8 mouse cellular contexts compared by ENCODE assay signal in genomic region chr4:63409317-63409907, GRCm38 (mm10). TPM values are rescaled to one million over a fixed set of nuclear protein-coding genes. Genes with fewer than 3 reads are reported as not detected.
DNase-seq lines count a peak whose midpoint lies in the region; ATAC-seq lines count a peak whose summit lies in the region.

No protein-coding gene starts in this region.

- no peaks in the 10 kb centered on the region for H3K36me3 ChIP-seq in erythroblast, embryonic 14.5 days (ENCODE audit: control insufficient read depth)
- no peaks in the 10 kb centered on the region for H3K36me3 ChIP-seq in heart, embryonic 12.5 days
- H3K36me3 ChIP-seq in limb, embryonic 13.5 days: no peaks in the 10 kb centered on the region

- ATAC-seq in erythroblast, adult 5-6 weeks (replicated peaks; ENCODE audit: low FRiP score, poor library complexity, severe bottlenecking): no peak
- no peak for ATAC-seq in heart, embryonic 12.5 days (ENCODE audit: insufficient number of reproducible peaks, low FRiP score)
- no peak for ATAC-seq in limb, embryonic 13.5 days (ENCODE audit: low FRiP score, low read depth)

- no peak overlapping the region for H3K27ac ChIP-seq in heart, embryonic 12.5 days (ENCODE audit: poor library complexity, severe bottlenecking)
- no peak overlapping the region; the same call in 1 of the 2 replicates for H3K27ac ChIP-seq in limb, embryonic 13.5 days

- H3K9me3 ChIP-seq in erythroblast, embryonic 14.5 days (ENCODE audit: control insufficient read depth, low read length): no peaks in the 10 kb centered on the region
- no peaks in the 10 kb centered on the region for H3K9me3 ChIP-seq in heart, embryonic 12.5 days (replicated peaks)
- no peaks in the 10 kb centered on the region for H3K9me3 ChIP-seq in limb, embryonic 13.5 days

- peak; percentile 43 for DNase-seq in brain, adult 2 months (ENCODE audit: low read depth, low spot score)
- DNase-seq in natural killer cell, adult 2 months (ENCODE audit: low spot score in 2 of 2): peak; percentile 57 to 76
- DNase-seq in ovary, postnatal 36 days (ENCODE audit: low spot score): no peak
- DNase-seq in adrenal gland, adult 8-10 months: no peak

- peak overlapping the region; percentile 61; the same call in 1 of the 2 replicates for H3K9ac ChIP-seq in heart, embryonic 12.5 days
- peak overlapping the region; percentile 56 for H3K9ac ChIP-seq in limb, embryonic 13.5 days

- 2% methylated on average over 18 of the region's 18 CpGs for WGBS in heart, embryonic 12.5 days
- 2% methylated on average over 18 of the region's 18 CpGs for WGBS in limb, embryonic 13.5 days

- H3K4me2 ChIP-seq in heart, embryonic 12.5 days: peak overlapping the region; percentile 100
- H3K4me2 ChIP-seq in limb, embryonic 13.5 days (replicated peaks): peak overlapping the region; percentile 97

- peak overlapping the region; percentile 74 for H3K4me3 ChIP-seq in erythroblast, embryonic 14.5 days (replicated peaks)
- H3K4me3 ChIP-seq in heart, embryonic 12.5 days: peak overlapping the region; percentile 70
- H3K4me3 ChIP-seq in limb, embryonic 13.5 days: peak overlapping the region; percentile 64

- H3K4me1 ChIP-seq in erythroblast, embryonic 14.5 days (ENCODE audit: control insufficient read depth): peaks cover 65% of the 10 kb centered on the region
- H3K4me1 ChIP-seq in heart, embryonic 12.5 days (replicated peaks): peaks cover 33% of the 10 kb centered on the region
- peaks cover 46% of the 10 kb centered on the region for H3K4me1 ChIP-seq in limb, embryonic 13.5 days

- peaks cover 6% of the 10 kb centered on the region for H3K27me3 ChIP-seq in erythroblast, embryonic 14.5 days (ENCODE audit: control insufficient read depth)
- H3K27me3 ChIP-seq in heart, embryonic 12.5 days (replicated peaks): no peaks in the 10 kb centered on the region; the same call in 1 of the 2 replicates
- no peaks in the 10 kb centered on the region for H3K27me3 ChIP-seq in limb, embryonic 13.5 days

RNA-seq across cellular contexts. Expression of gene Akna, which starts 6.3 kb away (rescaled TPM):
- 1.3 and 1.6 TPM in 2 replicates for polyA plus RNA-seq in erythroblast, embryonic 14.5 days (2012)
- 16.9 and 18.4 TPM in 2 replicates for total RNA-seq in erythroblast, adult 5-6 weeks (2015; ENCODE audit: low replicate concordance)
- total RNA-seq in erythroblast, adult 5-6 weeks (2017; ENCODE audit: low replicate concordance): 8.2 and 9.5 TPM in 2 replicates
- 3.0 and 3.3 TPM in 2 replicates for polyA plus RNA-seq in heart, embryonic 12.5 days (2016; fragmentation: Nextera tagmentation; extraction: Ambion mirVana)
- polyA plus RNA-seq in limb, embryonic 13.5 days (2015; fragmentation: Nextera tagmentation; extraction: Ambion mirVana): 8.5 and 8.6 TPM in 2 replicates
- 1 to 10 TPM; 4.4 to 9.9 (median 7.0) TPM for total RNA-seq in adrenal gland, adult 8-10 months (2022)

RNA-seq across cellular contexts. Expression of gene Orm2, which starts 47.2 kb away (rescaled TPM):
- not detected in 2 replicates for polyA plus RNA-seq in erythroblast, embryonic 14.5 days (2012)
- total RNA-seq in erythroblast, adult 5-6 weeks (2015; ENCODE audit: low replicate concordance): not detected in 2 replicates
- not detected in 2 replicates for total RNA-seq in erythroblast, adult 5-6 weeks (2017; ENCODE audit: low replicate concordance)
- polyA plus RNA-seq in heart, embryonic 12.5 days (2016; fragmentation: Nextera tagmentation; extraction: Ambion mirVana): not detected in 2 replicates
- polyA plus RNA-seq in limb, embryonic 13.5 days (2015; fragmentation: Nextera tagmentation; extraction: Ambion mirVana): not detected in 2 replicates
- 1 to 10 TPM in 3 of 4 experiments, under 1 TPM in 1; 0.74 to 4.3 (median 2.8) TPM for total RNA-seq in adrenal gland, adult 8-10 months (2022)

RNA-seq across cellular contexts. Expression of gene Orm3, which starts 53.5 kb away (rescaled TPM):
- not detected in 2 replicates for polyA plus RNA-seq in erythroblast, embryonic 14.5 days (2012)
- not detected in 2 replicates for total RNA-seq in erythroblast, adult 5-6 weeks (2015; ENCODE audit: low replicate concordance)
- not detected in 2 replicates for total RNA-seq in erythroblast, adult 5-6 weeks (2017; ENCODE audit: low replicate concordance)
- polyA plus RNA-seq in heart, embryonic 12.5 days (2016; fragmentation: Nextera tagmentation; extraction: Ambion mirVana): not detected in 2 replicates
- not detected in 2 replicates for polyA plus RNA-seq in limb, embryonic 13.5 days (2015; fragmentation: Nextera tagmentation; extraction: Ambion mirVana)
- total RNA-seq in adrenal gland, adult 8-10 months (2022): 10 to 100 TPM in 1 of 4 experiments, 1 to 10 TPM in 3; 6.4 to 14.0 (median 8.7) TPM

Comparison
In these comparisons a context has a peak if more than half of its experiments do, and no peak if none do; other contexts are left out.
1. DNase-seq: peak in brain, adult 2 months (single experiment) and natural killer cell, adult 2 months (2 of 2); none in ovary, postnatal 36 days (single experiment) and adrenal gland, adult 8-10 months (single experiment).
2. Peak in every context shown above with its lines, with median percentiles within 50 percentile points of each other: H3K4me3 ChIP-seq.